Mouse (Mus musculus): ENCODE data around the gene Btbd8. TPM values are rescaled to one million over a fixed set of nuclear protein-coding genes. Genes with fewer than 3 reads are reported as not detected.

Btbd8 gene
- polyA plus RNA-seq, 1 experiment from 2014 or later, result 7.8 TPM

DNA sequence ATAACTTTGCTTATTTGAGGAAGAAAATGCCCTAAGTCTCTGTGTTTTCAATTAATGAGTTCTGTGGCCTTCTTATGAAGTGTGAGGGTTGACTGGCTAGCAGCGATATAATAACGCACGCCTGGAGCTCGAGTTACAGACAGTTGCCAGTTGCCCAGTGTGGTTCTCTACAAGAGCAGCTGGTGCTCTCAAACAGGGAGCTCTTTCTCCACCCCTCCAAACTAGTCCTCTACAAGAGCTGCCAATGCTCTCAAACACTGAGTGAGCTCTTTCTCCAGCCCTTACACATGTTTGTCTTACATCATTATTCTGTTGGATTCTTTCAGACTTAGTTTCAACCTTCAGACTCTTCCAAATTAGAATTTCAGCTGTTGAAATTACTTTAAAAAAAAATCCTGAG, 26.5 kb upstream of the Btbd8 start:
- Histone ChIP-seq H3K4me3 (ENCODE audit: low read depth, low read length) (no peak overlapping the region), H3K4me1 (ENCODE audit: control insufficient read depth, insufficient read depth, low read length) (no peaks in the 10 kb centered on the region), H3K36me3 (ENCODE audit: control insufficient read depth, insufficient read depth, low read length) (no peaks in the 10 kb centered on the region), H3K4me2 (ENCODE audit: low read depth) (no peak overlapping the region), H3K27me3 (ENCODE audit: control insufficient read depth, insufficient read depth, low read length) (no peaks in the 10 kb centered on the region), H3K9me3 (ENCODE audit: control insufficient read depth, low read length) (no peaks in the 10 kb centered on the region), H3K9ac (ENCODE audit: low read length) (no peak overlapping the region), H3K27ac (ENCODE audit: low read depth, low read length) (no peak overlapping the region)
- ATAC-seq (ENCODE audit: insufficient read depth, low FRiP score, low TSS enrichment), result no peak
- WGBS, result 74% methylated on average over 4 of the region's 4 CpGs
- DNase-seq (ENCODE audit: low spot score), result no peak

DNA sequence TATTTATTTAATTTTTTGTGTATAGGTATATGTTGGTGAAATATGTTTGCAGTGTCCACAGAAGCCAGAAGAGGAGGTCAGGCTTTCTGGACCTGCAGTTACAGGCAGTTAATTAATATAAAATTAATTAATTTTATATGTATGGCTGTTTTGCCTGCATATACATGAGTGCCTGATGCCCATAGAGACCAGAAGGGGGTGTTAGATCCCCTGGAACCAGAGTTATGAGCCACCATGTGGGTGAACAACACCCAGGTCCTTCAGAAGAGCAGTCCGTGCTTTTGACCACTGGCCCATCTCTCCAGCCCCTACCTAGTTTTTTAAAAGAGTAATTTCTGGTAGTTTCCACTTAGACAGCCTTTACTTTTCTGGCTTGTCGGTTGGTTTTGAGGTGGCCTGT, 25.5 kb upstream of the Btbd8 start:
- Histone ChIP-seq H3K4me1 (ENCODE audit: control insufficient read depth, insufficient read depth, low read length) (no peaks in the 10 kb centered on the region), H3K4me2 (ENCODE audit: low read depth) (no peak overlapping the region), H3K27me3 (ENCODE audit: control insufficient read depth, insufficient read depth, low read length) (no peaks in the 10 kb centered on the region), H3K9ac (ENCODE audit: low read length) (no peak overlapping the region), H3K36me3 (ENCODE audit: control insufficient read depth, insufficient read depth, low read length) (no peaks in the 10 kb centered on the region), H3K4me3 (ENCODE audit: low read depth, low read length) (no peak overlapping the region), H3K27ac (ENCODE audit: low read depth, low read length) (no peak overlapping the region), H3K9me3 (ENCODE audit: control insufficient read depth, low read length) (no peaks in the 10 kb centered on the region)
- no peak for DNase-seq (ENCODE audit: low spot score)
- WGBS, result 83% methylated on average over 2 of the region's 2 CpGs
- ATAC-seq (ENCODE audit: insufficient read depth, low FRiP score, low TSS enrichment), result no peak

- ATAC-seq (ENCODE audit: insufficient read depth, low FRiP score, low TSS enrichment) (no peak), DNase-seq (ENCODE audit: low spot score) (no peak)
- H3K4me3 ChIP-seq (ENCODE audit: low read depth, low read length), result no peak overlapping the region
- no peaks in the 10 kb centered on the region for H3K4me1 ChIP-seq (ENCODE audit: control insufficient read depth, insufficient read depth, low read length)
- WGBS, result 85% methylated on average over 2 of the region's 2 CpGs
- H3K4me2 ChIP-seq (ENCODE audit: low read depth), result no peak overlapping the region
- H3K27ac ChIP-seq (ENCODE audit: low read depth, low read length), result no peak overlapping the region
- no peaks in the 10 kb centered on the region for H3K9me3 ChIP-seq (ENCODE audit: control insufficient read depth, low read length)
- H3K36me3 ChIP-seq (ENCODE audit: control insufficient read depth, insufficient read depth, low read length), result no peaks in the 10 kb centered on the region
- H3K27me3 ChIP-seq (ENCODE audit: control insufficient read depth, insufficient read depth, low read length), result no peaks in the 10 kb centered on the region
- no peak overlapping the region for H3K9ac ChIP-seq (ENCODE audit: low read length)
These were observed 22.7 kb upstream of the Btbd8 start for GRCm38 (mm10) chr5:107415098-107415497.

DNA sequence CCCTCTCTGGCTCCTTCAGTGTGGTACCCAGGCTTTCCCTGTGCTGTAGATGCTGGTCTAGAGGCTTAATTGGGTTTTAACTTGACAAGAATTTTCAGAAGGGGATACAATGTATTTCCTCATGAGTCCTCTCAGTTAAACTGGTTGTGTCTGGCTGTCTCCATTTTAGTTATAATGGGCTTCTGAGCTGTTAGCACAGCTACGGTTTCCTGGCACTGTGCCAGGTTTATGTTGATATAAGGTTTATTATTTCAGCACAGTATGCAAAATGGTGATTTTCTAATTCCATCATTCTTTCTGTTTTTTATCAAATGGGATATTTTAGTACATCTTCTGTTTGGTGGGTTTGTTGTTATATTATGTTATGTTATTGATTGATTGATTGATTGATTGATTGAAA, 16.1 kb upstream of the Btbd8 start:
- 78% methylated on average over 1 of the region's 1 CpGs for WGBS
- no peak for DNase-seq (ENCODE audit: low spot score)
- ATAC-seq (ENCODE audit: insufficient read depth, low FRiP score, low TSS enrichment), result no peak

DNA sequence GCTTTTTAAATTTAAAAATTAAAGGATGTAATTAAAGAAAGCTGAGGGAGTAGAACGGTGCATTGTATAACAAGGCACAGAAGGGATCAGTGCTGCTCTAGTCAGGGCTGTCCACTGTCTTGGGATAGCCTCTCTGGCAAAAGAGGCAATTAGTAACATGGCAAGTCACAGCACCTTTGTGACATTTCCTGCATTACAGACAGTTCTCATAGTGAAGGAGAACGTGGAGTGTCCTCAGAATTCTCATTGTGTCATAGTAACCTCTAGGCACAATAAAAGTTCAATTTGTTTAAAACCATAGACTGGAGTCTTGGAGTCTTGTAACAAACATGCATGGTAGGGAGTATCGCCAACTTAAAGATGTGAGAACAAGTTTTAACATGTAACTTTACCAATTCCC, 6.5 kb upstream of the Btbd8 start, which contains the start of gene Lpcat2b:
Gene Lpcat2b (plus strand): TSS at position 301 of the 400 bp plus-strand sequence.
- no peak within 1 kb of the TSS for H3K27ac ChIP-seq (ENCODE audit: low read depth, low read length)
- WGBS, result 81% methylated on average over 3 of the region's 3 CpGs

More for the DNA sequence above, 16.1 kb upstream of the Btbd8 start:
- H3K4me2 ChIP-seq (ENCODE audit: low read depth), result no peak overlapping the region
- no peak overlapping the region for H3K9ac ChIP-seq (ENCODE audit: low read length)
- H3K4me3 ChIP-seq (ENCODE audit: low read depth, low read length), result no peak overlapping the region
- no peak overlapping the region for H3K27ac ChIP-seq (ENCODE audit: low read depth, low read length)
- H3K27me3 ChIP-seq (ENCODE audit: control insufficient read depth, insufficient read depth, low read length), result no peaks in the 10 kb centered on the region
- no peaks in the 10 kb centered on the region for H3K36me3 ChIP-seq (ENCODE audit: control insufficient read depth, insufficient read depth, low read length)
- no peaks in the 10 kb centered on the region for H3K4me1 ChIP-seq (ENCODE audit: control insufficient read depth, insufficient read depth, low read length)
- no peaks in the 10 kb centered on the region for H3K9me3 ChIP-seq (ENCODE audit: control insufficient read depth, low read length)

GRCm38 (mm10) chr5:107434001-107434400, 3.8 kb upstream of the Btbd8 start:
- Histone ChIP-seq H3K27me3 (ENCODE audit: control insufficient read depth, insufficient read depth, low read length) (no peaks in the 10 kb centered on the region), H3K4me1 (ENCODE audit: control insufficient read depth, insufficient read depth, low read length) (no peaks in the 10 kb centered on the region), H3K4me3 (ENCODE audit: low read depth, low read length) (no peak overlapping the region), H3K9ac (ENCODE audit: low read length) (no peak overlapping the region), H3K27ac (ENCODE audit: low read depth, low read length) (no peak overlapping the region), H3K9me3 (ENCODE audit: control insufficient read depth, low read length) (no peaks in the 10 kb centered on the region), H3K36me3 (ENCODE audit: control insufficient read depth, insufficient read depth, low read length) (no peaks in the 10 kb centered on the region), H3K4me2 (ENCODE audit: low read depth) (no peak overlapping the region)
- no peak for ATAC-seq (ENCODE audit: insufficient read depth, low FRiP score, low TSS enrichment)
- no peak for DNase-seq (ENCODE audit: low spot score)
- WGBS, result 82% methylated on average over 5 of the region's 5 CpGs

More for the DNA sequence above, 6.5 kb upstream of the Btbd8 start, which contains the start of gene Lpcat2b:
- Histone ChIP-seq H3K9ac (ENCODE audit: low read length) (no peak within 1 kb of the TSS), H3K27me3 (ENCODE audit: control insufficient read depth, insufficient read depth, low read length) (no peaks in the 10 kb centered on the region), H3K4me3 (ENCODE audit: low read depth, low read length) (no peak within 1 kb of the TSS), H3K36me3 (ENCODE audit: control insufficient read depth, insufficient read depth, low read length) (no peaks in the 10 kb centered on the region), H3K9me3 (ENCODE audit: control insufficient read depth, low read length) (no peaks in the 10 kb centered on the region), H3K4me1 (ENCODE audit: control insufficient read depth, insufficient read depth, low read length) (no peaks in the 10 kb centered on the region), H3K4me2 (ENCODE audit: low read depth) (no peak within 1 kb of the TSS)
- DNase-seq (ENCODE audit: low spot score) (no peak), ATAC-seq (ENCODE audit: insufficient read depth, low FRiP score, low TSS enrichment) (no peak)

DNA sequence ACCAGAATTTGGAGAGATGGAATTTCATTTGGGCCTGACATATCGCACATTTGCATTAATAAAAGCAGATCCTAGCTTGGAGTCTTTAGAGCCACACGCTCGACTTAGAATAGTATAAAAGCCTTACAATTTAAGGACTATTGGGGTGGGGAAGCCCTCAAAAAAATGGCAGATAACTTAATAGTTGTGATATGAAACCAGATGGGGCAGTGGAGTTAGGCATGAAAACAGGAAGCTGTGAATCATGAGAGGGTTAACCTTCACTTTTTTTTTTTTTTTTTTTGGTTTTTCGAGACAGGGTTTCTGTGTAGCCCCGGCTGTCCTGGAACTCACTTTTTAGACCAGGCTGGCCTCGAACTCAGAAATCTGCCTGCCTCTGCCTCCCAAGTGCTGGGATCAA, 1.6 kb upstream of the Btbd8 start:
- Histone ChIP-seq H3K4me3 (ENCODE audit: low read depth, low read length) (no peak overlapping the region), H3K27me3 (ENCODE audit: control insufficient read depth, insufficient read depth, low read length) (no peaks in the 10 kb centered on the region), H3K9me3 (ENCODE audit: control insufficient read depth, low read length) (no peaks in the 10 kb centered on the region), H3K4me2 (ENCODE audit: low read depth) (no peak overlapping the region), H3K9ac (ENCODE audit: low read length) (no peak overlapping the region), H3K4me1 (ENCODE audit: control insufficient read depth, insufficient read depth, low read length) (no peaks in the 10 kb centered on the region), H3K27ac (ENCODE audit: low read depth, low read length) (no peak overlapping the region), H3K36me3 (ENCODE audit: control insufficient read depth, insufficient read depth, low read length) (no peaks in the 10 kb centered on the region)
- ATAC-seq (ENCODE audit: insufficient read depth, low FRiP score, low TSS enrichment) (no peak), DNase-seq (ENCODE audit: low spot score) (no peak)
- 84% methylated on average over 6 of the region's 6 CpGs for WGBS

DNA sequence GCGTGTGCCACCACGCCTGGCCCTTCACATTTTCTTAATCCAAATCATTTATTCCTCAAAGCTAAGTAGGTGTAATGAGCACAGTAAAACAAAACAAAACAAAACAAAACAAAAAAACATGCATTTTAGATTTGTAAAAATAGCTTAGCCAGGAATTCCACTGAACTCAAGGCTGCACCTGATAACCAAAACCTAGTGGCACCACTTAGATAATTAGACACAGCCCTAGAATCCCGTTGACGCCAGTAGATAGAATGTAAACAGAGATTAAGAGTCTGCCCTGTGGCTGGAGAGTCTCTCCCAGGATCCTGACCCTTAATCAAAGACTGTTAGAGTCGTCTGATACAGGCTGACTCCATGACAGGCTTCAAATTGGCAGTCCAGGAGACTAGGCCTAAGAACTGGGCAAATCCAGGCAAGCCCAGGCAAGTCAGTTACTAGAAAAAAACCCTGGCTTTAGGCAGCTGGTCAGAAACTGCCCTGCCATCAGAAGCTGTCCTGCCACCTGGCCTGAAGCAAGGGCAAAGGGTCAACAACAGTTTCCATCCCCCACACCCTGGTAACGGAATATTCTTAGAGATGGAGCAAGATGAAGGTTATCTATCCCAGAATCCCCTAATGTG, 1.1 kb upstream of the Btbd8 start:
- no peak overlapping the region for H3K4me3 ChIP-seq (ENCODE audit: low read depth, low read length)
- DNase-seq (ENCODE audit: low spot score) (no peak), ATAC-seq (ENCODE audit: insufficient read depth, low FRiP score, low TSS enrichment) (no peak)
- no peak overlapping the region for H3K9ac ChIP-seq (ENCODE audit: low read length)
- H3K27me3 ChIP-seq (ENCODE audit: control insufficient read depth, insufficient read depth, low read length), result no peaks in the 10 kb centered on the region
- H3K9me3 ChIP-seq (ENCODE audit: control insufficient read depth, low read length), result no peaks in the 10 kb centered on the region
- H3K36me3 ChIP-seq (ENCODE audit: control insufficient read depth, insufficient read depth, low read length), result no peaks in the 10 kb centered on the region
- WGBS, result 85% methylated on average over 6 of the region's 6 CpGs
- H3K4me2 ChIP-seq (ENCODE audit: low read depth), result no peak overlapping the region
- H3K27ac ChIP-seq (ENCODE audit: low read depth, low read length), result no peak overlapping the region
- H3K4me1 ChIP-seq (ENCODE audit: control insufficient read depth, insufficient read depth, low read length), result no peaks in the 10 kb centered on the region

- Histone ChIP-seq H3K9ac (ENCODE audit: low read length) (peak overlapping the region; percentile 95), H3K4me3 (ENCODE audit: low read depth, low read length) (peak overlapping the region; percentile 62), H3K36me3 (ENCODE audit: control insufficient read depth, insufficient read depth, low read length) (no peaks in the 10 kb centered on the region), H3K4me2 (ENCODE audit: low read depth) (peak overlapping the region; percentile 60), H3K9me3 (ENCODE audit: control insufficient read depth, low read length) (no peaks in the 10 kb centered on the region), H3K4me1 (ENCODE audit: control insufficient read depth, insufficient read depth, low read length) (no peaks in the 10 kb centered on the region), H3K27me3 (ENCODE audit: control insufficient read depth, insufficient read depth, low read length) (no peaks in the 10 kb centered on the region), H3K27ac (ENCODE audit: low read depth, low read length) (no peak overlapping the region)
- DNase-seq (ENCODE audit: low spot score), result no peak
- no peak for ATAC-seq (ENCODE audit: insufficient read depth, low FRiP score, low TSS enrichment)
- WGBS, result 27% methylated on average over 7 of the region's 7 CpGs
These were observed 556 bp downstream of the Btbd8 start for GRCm38 (mm10) chr5:107438353-107438752.
